Mouse (Mus musculus): ENCODE data around the gene Kcnc3.
A peak's percentile ranks its signal among the peaks of the same experiment; 100 is the strongest.

The Kcnc3 gene

DNA sequence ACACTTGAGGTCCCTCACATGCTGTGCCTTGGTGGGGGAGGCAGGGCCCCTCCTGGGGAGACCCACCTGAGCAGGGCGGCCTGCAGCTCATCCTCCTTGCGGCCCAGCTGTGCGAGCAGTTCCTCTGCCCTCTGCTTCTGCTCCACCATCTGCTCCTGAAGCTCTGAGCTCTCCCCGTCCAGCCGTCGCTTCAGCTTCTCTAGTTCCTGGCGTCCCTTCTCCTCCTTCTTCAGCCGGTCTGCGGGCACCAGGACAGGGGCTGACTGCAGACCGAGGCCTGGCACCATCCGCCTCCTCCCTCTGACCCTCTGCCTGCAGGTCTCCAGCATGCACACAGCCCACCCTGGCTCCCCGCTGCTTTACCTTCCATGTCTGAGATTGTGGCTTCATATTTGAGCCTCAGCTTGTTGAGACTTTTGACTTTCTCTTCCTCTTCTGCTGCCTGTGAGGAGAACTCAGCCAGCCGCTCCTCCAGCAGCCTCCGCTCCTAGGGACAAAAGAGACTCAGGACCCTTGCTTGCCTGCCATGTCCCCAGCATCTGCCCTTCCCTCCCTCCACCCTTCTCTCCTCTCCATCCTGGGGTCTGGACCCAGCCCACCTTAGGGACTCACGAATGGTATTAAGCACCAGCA, 38.1 kb downstream of the Kcnc3 start:
- no peak for DNase-seq

DNA sequence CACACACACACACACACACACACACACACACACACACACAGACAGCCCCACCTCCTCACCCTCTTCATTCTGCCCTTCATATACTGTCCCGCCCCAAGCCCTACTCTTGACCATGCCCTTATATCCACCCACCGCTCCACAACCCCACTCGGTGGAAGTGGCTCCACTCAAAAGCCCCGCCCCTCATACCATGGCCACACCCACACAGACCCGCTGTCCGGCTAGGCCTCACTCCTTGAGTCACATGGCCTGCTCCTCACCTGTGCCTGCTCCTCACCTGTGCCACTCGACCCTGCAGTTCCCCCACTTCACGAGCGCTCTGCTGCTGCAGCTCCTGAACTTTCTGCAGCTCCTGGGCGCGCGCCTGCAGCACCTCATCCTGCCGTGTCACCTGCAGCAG, 40.0 kb downstream of the Kcnc3 start:
- DNase-seq: no peak

DNA sequence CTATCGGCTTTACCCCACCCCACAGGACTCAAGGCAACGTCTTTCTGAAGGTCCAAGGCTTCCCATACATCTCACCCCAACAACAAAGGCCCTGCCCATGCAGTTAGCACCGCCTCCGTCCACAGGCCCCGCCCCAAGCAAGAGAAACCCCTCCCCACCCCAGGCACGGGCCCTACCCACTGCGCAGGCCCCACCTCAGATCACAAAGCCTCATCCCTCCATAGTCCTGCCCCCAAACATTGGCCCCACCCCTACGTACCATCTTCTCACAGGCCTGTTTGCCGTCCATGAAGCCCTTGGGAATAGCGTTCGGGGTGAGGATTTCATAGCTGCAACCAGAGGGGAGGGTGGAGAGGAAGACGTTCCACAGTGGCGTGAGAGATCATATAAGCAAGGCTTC, 42.2 kb downstream of the Kcnc3 start:
- DNase-seq: no peak

DNA sequence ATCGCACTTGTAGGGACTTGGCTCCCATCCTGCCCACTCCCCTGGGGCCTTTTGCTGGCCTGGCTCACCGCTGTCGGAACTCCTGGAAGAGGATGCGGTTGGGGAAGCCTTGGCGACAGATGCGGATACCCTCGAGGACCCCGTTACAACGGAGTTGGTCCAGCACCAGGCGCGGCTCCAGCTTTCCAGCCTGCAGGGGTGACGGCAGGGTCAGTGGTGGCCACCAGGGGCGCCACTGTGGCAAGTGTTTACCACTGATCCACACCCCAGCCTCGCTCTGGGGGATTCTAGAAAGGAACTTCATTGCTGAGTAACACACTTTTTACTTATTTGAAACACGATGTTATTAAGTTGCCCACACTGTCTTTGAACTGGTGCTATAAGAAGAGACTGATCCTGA, 42.9 kb downstream of the Kcnc3 start:
- no peak for DNase-seq

DNA sequence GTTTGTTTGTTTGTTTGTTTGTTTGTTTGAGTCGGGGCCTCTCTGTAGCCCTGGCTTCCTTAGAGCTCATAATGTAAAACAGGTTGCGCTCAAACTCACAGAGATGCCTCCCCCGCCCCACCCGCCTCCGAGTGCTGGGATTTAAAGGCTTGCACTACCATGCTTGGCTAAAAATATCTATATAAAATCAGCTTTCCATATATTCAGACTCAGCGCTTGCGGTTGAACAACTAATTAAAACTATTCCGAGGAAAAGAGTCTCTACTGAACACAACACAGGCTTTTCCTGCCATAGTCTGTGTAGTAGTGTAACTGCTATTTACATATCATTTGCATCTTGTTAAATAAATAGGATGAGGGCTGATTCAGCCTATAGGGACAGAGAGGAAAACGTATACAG, 46.2 kb downstream of the Kcnc3 start:
- no peak for DNase-seq

DNA sequence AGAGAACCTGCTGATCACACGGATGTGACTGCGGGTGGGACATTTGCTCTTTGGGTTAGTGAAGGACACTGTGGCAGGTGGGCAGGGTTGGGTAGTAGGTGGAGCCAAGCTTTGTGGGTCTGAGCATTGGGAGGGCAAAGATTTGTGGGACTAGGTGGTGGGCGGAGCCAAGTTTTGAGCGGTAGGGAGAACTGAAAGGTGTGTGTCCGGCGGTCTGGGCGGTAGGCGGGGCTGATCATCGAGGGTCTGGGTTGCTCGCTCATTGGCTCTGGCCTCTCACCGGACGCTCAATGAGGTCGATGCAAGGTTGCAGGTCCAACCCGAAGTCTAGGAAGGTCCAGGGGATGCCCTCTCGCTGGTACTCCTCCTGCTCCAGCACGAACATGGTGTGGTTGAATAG, 48.2 kb downstream of the Kcnc3 start:
- no peak for DNase-seq

DNA sequence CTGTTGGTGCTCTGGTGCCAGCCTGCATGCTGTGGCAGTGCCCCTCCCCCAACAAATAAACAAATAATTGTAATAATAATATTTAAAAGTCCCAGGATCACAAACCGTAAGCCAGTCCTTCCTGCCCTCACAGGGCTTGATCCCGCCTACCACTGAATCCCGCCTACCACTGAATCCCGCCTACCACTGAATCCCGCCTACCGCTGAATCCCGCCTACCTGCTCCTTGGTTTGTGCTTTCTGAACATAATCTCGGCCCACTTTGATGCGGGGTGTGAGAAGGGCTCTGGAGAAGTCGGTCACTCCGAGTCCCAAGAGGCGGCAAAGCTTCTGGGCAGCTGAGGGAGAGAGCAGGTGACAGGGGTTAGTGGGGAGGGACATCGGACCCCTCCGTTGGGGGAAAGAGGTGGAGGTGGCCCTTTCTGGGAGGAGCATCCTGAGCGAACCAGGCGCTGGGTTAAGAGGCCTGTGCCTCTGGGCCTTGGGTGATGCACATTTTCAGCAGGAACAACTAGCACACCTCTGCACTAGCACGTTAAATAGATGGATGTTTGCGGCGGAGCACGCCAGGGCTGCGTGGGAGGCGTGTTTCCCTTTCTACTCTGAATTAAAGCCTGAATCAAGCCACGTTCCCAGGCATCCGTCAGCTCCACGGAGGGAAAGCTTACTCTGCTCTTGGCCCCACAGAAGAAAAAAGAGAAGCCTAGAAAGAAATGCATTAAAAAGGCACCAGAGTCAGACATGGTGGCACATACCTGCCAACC, 50.6 kb downstream of the Kcnc3 start:
- DNase-seq: no peak

DNA sequence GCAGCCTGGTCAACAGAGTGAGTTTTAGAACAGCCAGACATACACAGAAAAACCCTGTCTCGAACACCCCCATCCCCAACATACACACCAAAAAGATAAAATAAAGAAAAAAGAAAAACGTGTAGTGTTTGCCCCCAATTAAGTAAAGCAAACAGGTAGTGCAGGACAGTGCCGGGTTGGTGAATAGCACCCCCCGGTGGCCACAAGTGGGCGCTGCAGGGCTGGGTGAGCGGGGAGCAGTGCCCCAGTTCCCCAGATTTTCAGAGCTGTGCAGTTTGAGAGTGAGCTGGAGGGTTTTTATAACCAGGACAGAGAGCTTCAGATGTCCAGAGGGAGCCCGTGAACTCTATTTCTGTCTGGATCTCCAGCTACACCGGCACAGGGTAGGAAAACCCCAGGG, 51.4 kb downstream of the Kcnc3 start:
- DNase-seq: peak in 1 of 2 experiments; percentile 37

DNA sequence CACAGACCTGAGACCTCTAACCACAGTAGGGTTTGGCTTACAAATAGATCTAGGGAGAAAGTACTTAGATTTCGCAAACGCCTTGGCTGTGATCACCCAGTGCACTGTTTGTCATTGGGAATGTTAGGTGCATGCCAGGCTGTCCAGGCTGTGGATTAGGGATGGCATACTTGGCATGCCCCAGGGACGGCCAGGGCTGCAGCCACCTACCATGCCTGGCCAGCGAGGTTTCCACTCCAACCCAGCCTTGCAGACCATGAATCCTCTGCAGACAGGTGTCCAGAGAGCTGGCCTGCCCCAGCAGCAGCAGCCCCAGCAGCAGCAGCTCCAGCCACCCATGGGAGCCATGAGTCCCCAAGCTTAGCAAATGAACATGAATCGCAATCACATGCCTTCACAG, 54.8 kb downstream of the Kcnc3 start:
- no peak for DNase-seq

DNA sequence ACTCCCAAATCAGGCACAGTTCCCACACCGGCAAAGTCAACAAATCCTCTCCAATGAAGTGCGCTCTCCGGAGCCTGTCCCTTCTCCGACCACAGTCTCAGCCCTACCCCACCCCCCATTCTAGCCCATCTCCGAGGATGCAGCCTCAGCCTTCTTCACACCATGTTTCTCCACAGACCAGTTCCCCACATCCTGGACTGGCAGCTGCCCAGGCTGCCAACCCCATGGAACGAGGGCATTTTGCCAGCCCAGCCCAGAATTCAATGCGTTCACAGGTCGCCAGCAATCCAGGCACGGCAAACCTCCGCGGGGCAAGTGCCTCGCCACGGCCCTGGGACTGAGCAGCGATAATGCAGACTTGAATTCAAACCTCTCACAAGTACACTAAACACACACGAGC, 55.5 kb downstream of the Kcnc3 start:
- DNase-seq: no peak

DNA sequence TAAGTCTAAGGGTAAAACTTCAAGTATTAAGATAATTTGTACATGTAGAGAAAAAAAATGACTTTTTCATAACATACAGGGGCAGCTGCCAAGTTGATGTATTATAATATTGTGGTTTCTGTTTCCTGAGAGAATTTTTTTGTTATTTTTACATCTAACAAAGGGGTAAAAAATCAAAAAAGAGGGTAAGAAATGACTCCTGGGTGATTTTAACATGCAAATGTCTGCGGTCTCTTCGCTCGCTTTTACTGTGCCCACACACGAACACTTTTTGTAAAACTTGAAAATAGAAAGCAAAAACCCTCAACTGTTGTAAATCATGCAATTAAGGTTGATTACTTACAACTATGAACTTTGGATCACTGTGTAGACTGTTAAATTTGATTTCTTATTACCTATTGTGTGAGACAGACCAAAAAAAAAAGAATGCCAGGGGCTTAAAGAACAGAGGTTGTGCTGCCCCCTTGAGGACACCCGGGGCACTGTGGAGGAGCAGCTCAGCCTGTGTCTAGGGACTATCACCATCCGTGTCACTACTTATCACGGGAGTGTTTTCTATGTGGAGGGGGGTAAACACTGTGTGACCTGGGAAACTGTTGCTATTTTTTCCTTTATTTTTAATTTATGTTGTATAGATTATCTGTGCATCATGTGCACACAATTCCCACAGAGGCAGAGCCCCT, 56.7 kb downstream of the Kcnc3 start:
- peak; percentile 63 to 69 for DNase-seq

DNA sequence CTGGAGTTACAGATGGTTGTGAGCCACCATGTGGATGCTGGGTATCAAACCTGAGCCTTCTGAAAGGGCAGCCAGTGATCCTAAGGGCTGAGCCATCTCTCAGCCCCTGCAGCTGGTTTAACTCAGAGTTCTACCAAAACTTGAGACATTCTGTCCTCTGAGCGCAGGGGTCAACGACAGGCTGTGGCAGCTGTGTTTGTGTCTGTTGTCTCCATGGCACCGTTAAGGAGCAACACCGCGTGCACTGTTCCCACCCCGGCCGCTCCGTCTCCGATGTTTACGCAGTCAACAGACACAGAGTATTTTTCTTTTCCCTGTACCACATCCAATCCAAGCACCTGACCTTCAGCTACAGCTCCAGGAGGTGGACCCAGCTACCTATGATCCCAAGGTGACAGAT, 57.3 kb downstream of the Kcnc3 start:
- no peak for DNase-seq

DNA sequence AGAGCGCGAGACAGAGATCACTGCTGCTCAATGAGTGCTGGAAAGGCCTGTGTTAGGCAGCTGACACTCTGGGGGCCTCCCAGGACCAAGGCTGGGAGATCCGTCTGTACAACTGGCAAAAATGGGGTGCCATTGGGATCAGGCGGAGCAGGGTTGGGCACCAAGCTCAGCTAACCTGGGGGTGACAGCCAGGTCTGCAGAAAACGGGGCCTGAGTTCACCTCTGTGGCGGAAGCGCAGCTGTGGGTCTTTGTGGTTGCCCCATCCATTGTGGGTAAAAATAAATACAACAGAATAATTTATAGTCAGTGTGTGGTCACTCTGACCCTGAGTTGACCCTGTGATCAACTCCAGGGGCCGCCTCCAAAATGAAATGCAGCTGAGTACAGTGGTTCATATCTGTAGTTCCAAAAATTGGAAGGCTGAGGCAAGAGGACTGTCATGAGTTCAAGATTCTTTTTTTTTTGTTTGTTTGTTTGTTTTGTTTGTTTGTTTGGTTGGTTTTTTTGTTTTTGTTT, 58.7 kb downstream of the Kcnc3 start:
- DNase-seq: no peak

DNA sequence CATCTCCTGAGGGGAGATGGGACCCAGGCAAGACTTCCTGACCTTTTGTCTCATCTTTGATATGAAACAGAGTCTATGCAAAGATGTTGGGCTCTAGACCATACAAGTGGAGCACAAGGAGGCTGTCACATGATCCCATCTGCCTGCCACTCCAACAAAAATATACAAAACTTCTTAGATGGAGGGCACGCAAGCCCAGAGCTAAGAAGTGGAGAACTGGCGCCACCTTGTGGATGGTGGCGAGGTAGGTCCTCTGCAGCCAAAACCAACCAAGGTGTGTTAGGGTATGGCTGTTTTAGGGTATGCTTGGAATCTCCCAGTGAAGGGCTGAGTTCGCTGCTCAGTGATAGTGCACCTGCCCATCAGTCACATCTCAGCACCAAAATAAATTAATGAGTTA, 59.5 kb downstream of the Kcnc3 start:
- peak in 1 of 2 experiments; percentile 34 for DNase-seq

DNA sequence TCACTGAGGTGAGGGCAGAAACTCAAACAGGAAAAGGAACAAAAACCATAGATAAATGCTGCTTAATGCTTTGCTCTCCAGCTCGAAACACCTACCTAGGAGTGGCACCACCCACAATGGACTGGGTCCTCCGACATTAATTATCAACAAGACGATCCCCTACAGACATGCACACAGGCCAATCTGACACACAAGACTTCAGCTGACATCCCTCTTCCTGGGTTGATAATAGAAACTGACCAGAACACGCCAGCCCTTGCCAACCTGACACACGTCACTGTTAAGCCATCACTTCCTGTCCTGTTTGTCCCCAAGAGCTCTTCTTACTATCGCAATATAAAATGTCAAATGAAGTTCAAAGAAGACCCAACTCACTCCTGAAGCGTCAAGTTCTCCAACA, 61.0 kb downstream of the Kcnc3 start:
- DNase-seq: no peak

DNA sequence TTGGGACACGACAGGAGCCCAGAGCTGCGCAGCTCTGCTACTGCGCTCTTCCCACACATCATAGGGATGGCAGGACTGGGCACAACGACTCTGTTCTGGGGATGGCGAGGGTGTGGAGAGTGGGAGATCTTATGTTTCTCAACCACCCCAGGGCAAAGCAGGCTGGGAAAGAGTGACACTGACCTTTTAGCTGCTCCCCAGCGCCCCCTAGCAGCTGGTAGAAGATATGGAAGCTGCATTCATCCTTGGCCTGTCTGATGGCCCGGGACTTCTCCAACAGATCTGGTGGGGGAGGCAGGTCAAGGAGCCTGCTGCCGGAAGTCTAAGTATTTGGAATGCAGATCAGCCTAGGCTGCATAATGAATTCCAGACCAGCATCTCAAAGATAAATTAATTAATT, 63.3 kb downstream of the Kcnc3 start:
- peak in 1 of 2 experiments; percentile 21 for DNase-seq

All from thymus, postnatal 36 days (tissue).